Mouse (Mus musculus): ENCODE measurements around the gene Numbl. TPM values are rescaled to one million over a fixed set of nuclear protein-coding genes. Genes with fewer than 3 reads are reported as not detected.

Numbl gene
- polyA plus RNA-seq, 1 experiment from 2014 or later, result 1.7 TPM

Other genes with a start within 250 kb of the Numbl start
- 0.53 and 0.66 TPM in 2 replicates for gene Cyp2a12, start 229.4 kb upstream of the Numbl start, polyA plus RNA-seq (2015; fragmentation: Nextera tagmentation; extraction: Ambion mirVana)
- gene Cyp2f2, start 138.5 kb upstream of the Numbl start, polyA plus RNA-seq (2015; fragmentation: Nextera tagmentation; extraction: Ambion mirVana), result 0.09 TPM in 1 of 2 replicates, not detected in the other
- 0.06 TPM in 1 of 2 replicates, not detected in the other for gene Cyp2t4, start 104.7 kb upstream of the Numbl start, polyA plus RNA-seq (2015; fragmentation: Nextera tagmentation; extraction: Ambion mirVana)
- gene Egln2, start 91.6 kb upstream of the Numbl start, polyA plus RNA-seq (2015; fragmentation: Nextera tagmentation; extraction: Ambion mirVana), result 27.6 and 28.7 TPM in 2 replicates
- gene Rab4b, start 79.5 kb upstream of the Numbl start, polyA plus RNA-seq (2015; fragmentation: Nextera tagmentation; extraction: Ambion mirVana), result 28.5 and 28.6 TPM in 2 replicates
- 0.46 TPM in 1 of 2 replicates, not detected in the other for gene Gm21983, start 77.3 kb upstream of the Numbl start, polyA plus RNA-seq (2015; fragmentation: Nextera tagmentation; extraction: Ambion mirVana)
- gene Mia, start 77.3 kb upstream of the Numbl start, polyA plus RNA-seq (2015; fragmentation: Nextera tagmentation; extraction: Ambion mirVana), result 0.85 TPM in 1 of 2 replicates, not detected in the other
- gene BC024978, start 62.7 kb upstream of the Numbl start, polyA plus RNA-seq (2015; fragmentation: Nextera tagmentation; extraction: Ambion mirVana), result 0.62 and 1.2 TPM in 2 replicates
- gene Snrpa, start 62.2 kb upstream of the Numbl start, polyA plus RNA-seq (2015; fragmentation: Nextera tagmentation; extraction: Ambion mirVana), result 115 and 129 TPM in 2 replicates
- 1.4 and 1.9 TPM in 2 replicates for gene Itpkc, start 29.8 kb upstream of the Numbl start, polyA plus RNA-seq (2015; fragmentation: Nextera tagmentation; extraction: Ambion mirVana)
- 15.1 and 17.7 TPM in 2 replicates for gene Coq8b, start 25.4 kb upstream of the Numbl start, polyA plus RNA-seq (2015; fragmentation: Nextera tagmentation; extraction: Ambion mirVana)
- gene Ltbp4, start 79.3 kb downstream of the Numbl start, polyA plus RNA-seq (2015; fragmentation: Nextera tagmentation; extraction: Ambion mirVana), result 3.6 and 3.9 TPM in 2 replicates
- 23.1 and 25.0 TPM in 2 replicates for gene Shkbp1, start 97.6 kb downstream of the Numbl start, polyA plus RNA-seq (2015; fragmentation: Nextera tagmentation; extraction: Ambion mirVana)
- 0.50 TPM in 1 of 2 replicates, not detected in the other for gene Gm20479, start 99.0 kb downstream of the Numbl start, polyA plus RNA-seq (2015; fragmentation: Nextera tagmentation; extraction: Ambion mirVana)
- gene Sptbn4, start 189.3 kb downstream of the Numbl start, polyA plus RNA-seq (2015; fragmentation: Nextera tagmentation; extraction: Ambion mirVana), result 0.07 and 0.10 TPM in 2 replicates
- 831 and 956 TPM in 2 replicates for gene Blvrb, start 189.5 kb downstream of the Numbl start, polyA plus RNA-seq (2015; fragmentation: Nextera tagmentation; extraction: Ambion mirVana)
- gene Sertad3, start 215.3 kb downstream of the Numbl start, polyA plus RNA-seq (2015; fragmentation: Nextera tagmentation; extraction: Ambion mirVana), result 31.4 and 31.7 TPM in 2 replicates
- 20.7 and 21.7 TPM in 2 replicates for gene Sertad1, start 228.5 kb downstream of the Numbl start, polyA plus RNA-seq (2015; fragmentation: Nextera tagmentation; extraction: Ambion mirVana)
- gene Prx, start 240.9 kb downstream of the Numbl start, polyA plus RNA-seq (2015; fragmentation: Nextera tagmentation; extraction: Ambion mirVana), result 0.78 and 0.88 TPM in 2 replicates